Mouse (Mus musculus) naive thymus-derived CD4-positive, alpha-beta T cell, adult 2 months (primary cell): Measurements from ENCODE around the gene C1qc.

Source experiments
- DNase-seq: peaks from one replicate; pipeline ENCODE4 v3.0.0-alpha.2; 2011; ENCODE audit warnings: low read depth

Gene C1qc

GRCm38 (mm10) chr4:136895861-136896260, 3.0 kb upstream of the C1qc start:
- DNase-seq: no peak

DNA sequence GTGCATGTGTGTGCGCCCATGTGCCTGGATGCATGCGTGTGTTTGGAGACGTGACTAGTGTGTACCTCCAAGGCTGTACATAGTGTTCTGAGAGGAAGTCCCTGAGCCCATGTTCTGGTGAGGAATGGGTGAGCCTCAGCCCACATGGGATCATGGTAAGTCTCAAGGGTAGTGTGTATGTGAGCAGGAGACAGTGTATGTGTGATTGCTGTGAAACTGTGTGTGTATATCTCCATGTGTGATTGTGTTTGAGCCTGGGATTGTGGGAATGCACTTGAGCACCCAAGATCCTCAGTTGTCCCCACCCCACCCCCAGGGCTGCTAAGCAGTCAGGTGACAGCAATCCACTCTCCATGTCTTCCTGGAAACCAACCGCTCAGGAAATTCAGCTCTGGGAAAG, 2.0 kb upstream of the C1qc start:
- no peak for DNase-seq

- no peak for DNase-seq
These were observed 1.1 kb upstream of the C1qc start for GRCm38 (mm10) chr4:136893691-136894543.

GRCm38 (mm10) chr4:136892371-136892770, 494 bp downstream of the C1qc start:
- no peak for DNase-seq

- DNase-seq: no peak
These were observed 1.8 kb downstream of the C1qc start for GRCm38 (mm10) chr4:136891115-136891514.

- no peak for DNase-seq
These were observed 2.9 kb downstream of the C1qc start for GRCm38 (mm10) chr4:136889981-136890380.

GRCm38 (mm10) chr4:136887714-136888113, 5.2 kb downstream of the C1qc start:
- no peak for DNase-seq

- DNase-seq: no peak
These were observed 6.8 kb downstream of the C1qc start, which contains the start of gene C1qb for GRCm38 (mm10) chr4:136886101-136886500. Gene C1qb (minus strand): TSS chr4:136886187.

DNA sequence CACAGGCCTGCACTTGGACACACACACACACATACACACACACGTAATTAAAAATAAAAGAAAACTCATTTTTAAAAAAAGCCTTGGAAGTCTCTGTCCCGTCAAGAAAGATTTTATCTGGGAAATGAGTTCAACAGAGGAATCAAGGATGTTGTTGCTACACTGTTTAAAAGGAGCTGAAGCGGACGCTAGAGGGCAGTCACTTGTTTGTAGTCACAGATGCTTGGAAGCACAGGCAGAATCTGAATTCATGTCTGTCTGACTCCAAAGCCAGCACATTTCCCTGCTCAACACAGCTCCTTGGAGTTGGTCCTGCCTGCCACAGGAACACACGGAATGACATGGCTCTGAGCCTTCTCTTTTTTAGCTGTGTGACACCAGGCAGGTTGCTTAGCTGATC, 14.3 kb downstream of the C1qc start:
- DNase-seq: no peak

DNA sequence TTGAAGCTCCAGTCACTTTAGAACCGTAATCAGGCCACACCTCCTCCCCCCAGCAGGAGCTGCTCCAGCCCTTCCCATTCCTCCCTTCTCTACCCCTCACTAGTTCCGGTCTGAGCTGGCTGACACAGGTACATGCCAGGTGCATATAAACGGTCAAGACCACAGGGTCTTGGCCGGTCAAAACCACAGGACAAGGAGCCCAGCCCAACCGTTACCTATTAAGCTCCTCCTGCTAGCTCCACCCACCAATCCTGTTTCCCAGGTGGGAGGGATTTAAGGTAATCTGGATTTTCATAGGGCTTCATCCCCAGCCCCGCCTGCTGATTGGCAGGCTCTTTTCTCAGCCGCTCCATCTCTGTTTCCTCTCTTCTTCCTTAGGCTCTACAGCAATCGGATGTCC, 14.7 kb downstream of the C1qc start:
- DNase-seq: no peak

DNA sequence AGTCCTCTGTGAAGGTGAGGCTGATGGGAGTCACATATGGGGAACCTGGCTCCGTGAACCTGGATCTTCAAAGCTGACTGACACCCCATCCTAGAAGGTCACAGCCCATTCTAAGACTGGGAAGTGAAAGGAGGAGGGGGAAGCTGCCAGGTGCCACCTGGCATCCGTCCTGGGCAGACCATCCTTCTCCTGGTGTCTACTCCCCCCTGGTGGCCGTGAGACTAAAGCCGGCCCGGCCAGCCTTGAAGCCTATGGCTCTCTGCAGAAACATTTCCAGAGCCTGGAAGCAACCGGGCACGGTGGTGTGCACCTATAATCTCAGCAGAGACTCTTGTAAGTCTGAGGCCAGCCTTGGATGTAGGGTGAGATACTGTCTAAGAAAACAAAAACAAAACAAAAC, 15.9 kb downstream of the C1qc start:
- peak; percentile 28 for DNase-seq

DNA sequence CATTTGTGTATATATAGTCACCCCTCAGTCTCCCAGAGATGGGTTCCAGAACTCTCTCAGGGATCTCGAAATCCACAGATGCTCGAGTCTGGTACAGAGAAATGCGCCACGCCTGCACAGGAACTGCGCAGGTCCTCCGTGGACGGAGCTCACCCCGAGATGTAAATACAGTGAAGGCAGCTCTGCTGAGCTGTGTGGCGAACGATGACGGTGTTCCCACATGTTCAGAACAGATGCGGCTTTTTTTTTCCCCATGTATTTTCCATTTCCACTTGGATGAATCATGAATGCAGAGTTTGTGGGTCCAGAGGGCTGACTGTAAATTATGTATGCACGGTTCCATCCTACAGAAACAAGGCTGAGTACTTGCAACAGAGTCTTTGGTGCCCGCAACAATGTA, 17.9 kb downstream of the C1qc start:
- no peak for DNase-seq

DNA sequence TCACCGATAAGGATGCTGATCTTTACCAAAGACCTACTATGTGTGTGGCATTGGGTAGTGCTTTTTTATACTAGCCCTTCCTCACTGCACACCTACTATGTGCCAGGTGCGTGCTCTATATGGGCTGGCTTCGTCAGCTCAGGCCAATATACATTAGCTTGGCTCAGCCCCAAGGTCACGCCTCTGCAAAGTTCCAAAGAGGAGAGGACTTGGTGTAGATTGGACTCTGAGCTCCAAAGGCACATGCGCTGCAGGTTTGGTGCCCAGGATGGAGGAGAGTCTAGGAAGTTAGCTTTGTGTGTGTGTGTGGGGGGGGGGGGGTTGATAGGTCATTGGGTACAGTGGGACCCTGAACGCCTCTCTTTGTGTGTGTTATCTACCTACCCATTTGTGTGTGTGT, 24.5 kb downstream of the C1qc start:
- no peak for DNase-seq

DNA sequence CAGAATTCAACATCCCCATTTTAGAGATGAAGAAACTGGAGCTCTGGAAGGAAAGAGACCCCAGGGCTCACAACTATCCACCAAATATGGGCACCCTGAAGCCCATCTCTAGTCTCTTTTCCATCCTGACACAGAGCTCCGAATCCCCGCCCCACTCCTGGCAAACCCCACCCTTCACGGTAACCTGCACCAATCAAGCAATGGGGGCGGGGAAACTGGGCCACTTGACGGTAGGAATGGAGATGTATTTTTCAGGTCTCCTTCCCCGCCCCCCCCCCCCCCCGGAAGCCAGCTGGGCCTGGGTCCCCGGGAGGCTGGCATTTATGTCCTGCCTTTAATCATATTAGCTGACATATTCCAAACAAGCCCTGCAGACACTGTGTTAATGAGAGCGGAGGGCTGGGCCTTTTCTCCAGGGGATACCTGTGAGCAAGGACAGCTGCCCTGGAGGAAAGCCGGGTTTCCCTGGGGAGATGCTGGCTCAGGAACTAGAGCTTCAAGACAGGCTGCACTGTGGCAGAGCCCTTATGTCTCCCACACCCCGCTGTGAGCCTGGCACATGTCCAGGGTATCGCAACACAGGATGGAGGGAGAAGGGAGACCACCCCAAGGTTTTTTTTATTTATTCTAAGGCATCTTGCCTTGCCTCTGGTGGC, 25.0 kb downstream of the C1qc start:
- DNase-seq: no peak

GRCm38 (mm10) chr4:136865531-136865930, 27.3 kb downstream of the C1qc start:
- DNase-seq: no peak

DNA sequence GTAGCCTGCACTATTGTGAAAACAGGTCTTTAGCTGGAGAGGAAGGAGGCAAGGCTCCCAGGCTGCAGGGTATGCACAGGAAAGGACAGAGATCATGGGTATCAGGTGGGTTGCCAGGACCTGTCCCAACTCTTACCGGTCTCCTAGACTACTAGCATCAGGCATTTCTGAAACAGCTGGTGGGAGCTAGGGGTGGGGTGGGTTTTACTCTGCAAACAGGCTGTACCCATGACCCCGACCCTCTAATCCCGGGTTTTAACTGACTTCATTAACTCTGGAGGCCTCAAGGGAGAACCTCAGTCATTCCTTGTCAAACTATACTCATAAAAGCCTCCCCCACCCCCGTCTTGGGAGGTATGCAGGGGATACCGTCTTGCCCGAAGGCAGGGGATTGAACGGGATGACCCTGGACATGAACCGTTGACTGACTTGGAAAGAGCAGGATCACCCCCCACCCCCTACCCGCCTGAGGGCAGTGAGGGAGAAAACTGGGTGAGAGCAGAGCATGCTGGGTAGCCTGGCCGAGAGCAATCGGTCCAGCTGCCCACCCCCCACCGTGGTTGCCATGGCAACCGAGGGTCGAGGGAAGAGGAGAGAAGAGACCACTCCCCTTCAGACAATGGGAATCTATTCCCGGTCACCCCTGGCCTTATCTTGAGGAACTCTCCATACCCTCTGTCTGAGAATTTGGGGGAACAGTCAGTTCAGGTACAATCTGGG, 28.0 kb downstream of the C1qc start:
- DNase-seq: no peak

- no peak for DNase-seq
These were observed 29.3 kb downstream of the C1qc start for GRCm38 (mm10) chr4:136863517-136863916.

GRCm38 (mm10) chr4:136862411-136862810, 30.5 kb downstream of the C1qc start:
- no peak for DNase-seq

DNA sequence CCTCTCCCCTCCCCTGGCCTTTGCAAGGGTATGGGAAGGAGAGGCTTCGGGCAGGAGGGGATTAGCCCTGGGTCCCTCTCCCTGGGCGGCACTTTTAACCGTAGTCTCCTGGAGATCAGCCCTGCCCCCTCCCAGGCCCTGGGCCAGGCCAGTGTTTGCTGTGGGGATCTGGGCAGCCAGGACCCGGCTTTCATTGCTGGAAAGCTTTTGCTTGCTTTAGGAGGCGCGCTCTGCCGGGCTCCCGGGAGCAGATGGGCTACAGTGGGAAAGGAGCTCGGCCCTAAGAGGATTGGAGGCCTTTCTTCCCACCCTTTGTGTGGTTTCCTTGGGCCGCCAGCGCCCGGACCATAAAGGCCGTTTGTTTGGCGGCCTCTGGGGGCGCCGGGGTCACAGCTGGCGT, 31.1 kb downstream of the C1qc start:
- DNase-seq: no peak

GRCm38 (mm10) chr4:136860022-136860421, 32.8 kb downstream of the C1qc start:
- no peak for DNase-seq

GRCm38 (mm10) chr4:136855081-136855480, 37.8 kb downstream of the C1qc start:
- no peak for DNase-seq

GRCm38 (mm10) chr4:136852989-136853388, 39.9 kb downstream of the C1qc start:
- no peak for DNase-seq

- no peak for DNase-seq
These were observed 40.7 kb downstream of the C1qc start for GRCm38 (mm10) chr4:136852119-136852518.
